Mouse (Mus musculus) liver, embryonic 14.5 days (tissue): Measurements from ENCODE around the gene Ccdc191.

Experiments used
- CTCF ChIP-seq: IDR thresholded peaks from 2 replicates; pipeline ENCODE4 v1.5.1; 2016; ENCODE audit warnings: antibody characterized with exemption, low read depth, control low read depth
- EP300 ChIP-seq: IDR thresholded peaks from 2 replicates; pipeline ENCODE4 v1.6.1; 2016; ENCODE audit warnings: antibody characterized with exemption, low read depth

GRCm38 (mm10) chr16:43869805-43870204, 19.8 kb upstream of the Ccdc191 start:
- TF ChIP-seq EP300 (no peak), CTCF (no peak)
